Mouse (Mus musculus) CH12.LX (cell line): ENCODE results near the gene Ttc9c. TPM values are rescaled to one million over a fixed set of nuclear protein-coding genes. Genes with fewer than 3 reads are reported as not detected.

Experiments
- DNase-seq: peaks from one replicate; pipeline ENCODE4 v3.0.0-alpha.2; 2013; ENCODE audit errors: extremely low read depth
- H3K27ac ChIP-seq: 2 replicates; pipeline ENCODE4 v1.5.1; 2012; ENCODE audit warnings: low read depth, mild to moderate bottlenecking, control low read depth, moderate library complexity; ENCODE audit not compliant: insufficient read depth
- H3K27me3 ChIP-seq: replicated peaks from 2 replicates; pipeline ENCODE3; 2012; ENCODE audit warnings: inconsistent platforms
- H3K36me3 ChIP-seq, 2 experiments: replicated peaks in 1 of 2; 2 replicates each; pipeline versions ENCODE3 to v1.6.1; 2012; ENCODE audit warnings: inconsistent platforms in 1 of 2, low read length in 1 of 2, mild to moderate bottlenecking in 1 of 2, mixed read lengths in 1 of 2, moderate library complexity in 1 of 2; ENCODE audit not compliant: control insufficient read depth in 1 of 2, insufficient read depth in 1 of 2
- H3K4me1 ChIP-seq, 2 experiments: 2 replicates each; pipeline ENCODE4 v1.6.1; 2012; ENCODE audit warnings: inconsistent platforms in 1 of 2, moderate library complexity in 1 of 2; ENCODE audit not compliant: insufficient read depth in 2 of 2, control insufficient read depth in 1 of 2
- H3K4me2 ChIP-seq: 2 replicates; pipeline ENCODE4 v1.6.1; 2012; ENCODE audit warnings: low read depth, mild to moderate bottlenecking, control low read depth; ENCODE audit not compliant: poor library complexity, insufficient read depth, severe bottlenecking
- H3K4me3 ChIP-seq, 3 experiments: fragments of 150-350 bp in 1 of 3; sonication (generic) in 1 of 3; replicated peaks in 1 of 3; 2 replicates each; pipeline versions ENCODE3 to v1.5.1; 2011 to 2012; ENCODE audit warnings: low read depth in 2 of 3, low read length in 2 of 3, mild to moderate bottlenecking in 2 of 3, moderate library complexity in 2 of 3, control low read depth in 1 of 3, improper control_type of control experiment in 1 of 3, inconsistent platforms in 1 of 3, mixed read lengths in 1 of 3; ENCODE audit not compliant: poor library complexity in 1 of 3
- H3K79me2 ChIP-seq: replicated peaks from 2 replicates; pipeline ENCODE4 v1.6.1; 2012; ENCODE audit warnings: mild to moderate bottlenecking, moderate library complexity; ENCODE audit not compliant: control insufficient read depth, poor library complexity, insufficient read depth, severe bottlenecking; ENCODE audit errors: extremely low read depth
- H3K9ac ChIP-seq: 2 replicates; pipeline ENCODE4 v1.6.1; 2012; ENCODE audit warnings: low read depth, mild to moderate bottlenecking, control low read depth, moderate library complexity; ENCODE audit not compliant: insufficient read depth
- H3K9me3 ChIP-seq: replicated peaks from 2 replicates; pipeline ENCODE3; 2012; ENCODE audit warnings: low read length, inconsistent platforms, mixed read lengths
- BHLHE40 ChIP-seq: IDR thresholded peaks from 2 replicates; pipeline ENCODE4 v1.6.1; 2011; ENCODE audit warnings: mild to moderate bottlenecking, low read depth, low read length, improper control_type of control experiment
- CHD1 ChIP-seq: IDR thresholded peaks from 2 replicates; pipeline ENCODE4 v1.6.1; 2012; ENCODE audit warnings: low read depth, low read length, improper control_type of control experiment, inconsistent platforms
- CHD2 ChIP-seq: IDR thresholded peaks from 2 replicates; pipeline ENCODE4 v1.6.1; 2011; ENCODE audit warnings: low read length, improper control_type of control experiment
- CTCF ChIP-seq, 2 experiments: IDR thresholded peaks in 1 of 2; conservative IDR thresholded peaks in 1 of 2; 2 replicates each; pipeline ENCODE4 v1.5.1; 2011 to 2012; ENCODE audit warnings: low read depth in 2 of 2, low read length in 2 of 2, improper control_type of control experiment in 1 of 2, inconsistent platforms in 1 of 2, mild to moderate bottlenecking in 1 of 2, moderate library complexity in 1 of 2
- E2F4 ChIP-seq: IDR thresholded peaks from 2 replicates; pipeline ENCODE4 v1.6.1; 2011; ENCODE audit warnings: low read depth, low read length, improper control_type of control experiment; ENCODE audit not compliant: insufficient replicate concordance
- ELF1 ChIP-seq: IDR thresholded peaks from 2 replicates; pipeline ENCODE4 v1.6.1; 2014; ENCODE audit warnings: low read depth, mild to moderate bottlenecking, inconsistent platforms, low read length, improper control_type of control experiment
- EP300 ChIP-seq: IDR thresholded peaks from 2 replicates; pipeline ENCODE4 v1.6.1; 2011; ENCODE audit warnings: low read length, improper control_type of control experiment
- ETS1 ChIP-seq: conservative IDR thresholded peaks from 2 replicates; pipeline ENCODE4 v1.6.1; 2012; ENCODE audit warnings: low read depth, mild to moderate bottlenecking, inconsistent platforms, low read length, improper control_type of control experiment, moderate library complexity
- GABPA ChIP-seq: IDR thresholded peaks from 2 replicates; pipeline ENCODE4 v1.6.1; 2012; ENCODE audit warnings: low read depth, low read length, improper control_type of control experiment, inconsistent platforms; ENCODE audit not compliant: insufficient replicate concordance
- HCFC1 ChIP-seq: IDR thresholded peaks from 2 replicates; pipeline ENCODE4 v1.6.1; 2012; ENCODE audit warnings: low read depth, mild to moderate bottlenecking, inconsistent platforms, low read length, improper control_type of control experiment
- IRF4 ChIP-seq: IDR thresholded peaks from 2 replicates; pipeline ENCODE4 v1.6.1; 2014; ENCODE audit warnings: low read depth, mild to moderate bottlenecking, inconsistent platforms, low read length, improper control_type of control experiment
- JUN ChIP-seq: IDR thresholded peaks from 2 replicates; pipeline ENCODE4 v1.6.1; 2011; ENCODE audit warnings: low read depth, mild to moderate bottlenecking, low read length, improper control_type of control experiment, moderate library complexity; ENCODE audit not compliant: insufficient read depth
- JUND ChIP-seq: conservative IDR thresholded peaks from 2 replicates; pipeline ENCODE4 v1.6.1; 2011; ENCODE audit warnings: low read depth, low read length, improper control_type of control experiment
- KAT2A ChIP-seq: IDR thresholded peaks from 2 replicates; pipeline ENCODE4 v1.6.1; 2012; ENCODE audit warnings: low read length, improper control_type of control experiment, inconsistent platforms; ENCODE audit not compliant: insufficient replicate concordance
- MAFK ChIP-seq: IDR thresholded peaks from 2 replicates; pipeline ENCODE4 v1.6.1; 2011; ENCODE audit warnings: low read length, improper control_type of control experiment; ENCODE audit not compliant: insufficient replicate concordance
- MAX ChIP-seq: IDR thresholded peaks from 2 replicates; pipeline ENCODE4 v1.6.1; 2011; ENCODE audit warnings: low read length, improper control_type of control experiment
- MAZ ChIP-seq: IDR thresholded peaks from 2 replicates; pipeline ENCODE4 v1.6.1; 2012; ENCODE audit warnings: low read depth, mild to moderate bottlenecking, inconsistent platforms, low read length, improper control_type of control experiment, moderate library complexity
- MEF2A ChIP-seq: IDR thresholded peaks from 2 replicates; pipeline ENCODE4 v1.6.1; 2014; ENCODE audit warnings: low read depth, mild to moderate bottlenecking, inconsistent platforms, low read length, improper control_type of control experiment, borderline replicate concordance
- MXI1 ChIP-seq: IDR thresholded peaks from 2 replicates; pipeline ENCODE4 v1.6.1; 2011; ENCODE audit warnings: mild to moderate bottlenecking, low read depth, low read length, improper control_type of control experiment
- MYC ChIP-seq: IDR thresholded peaks from 2 replicates; pipeline ENCODE4 v1.6.1; 2011; ENCODE audit warnings: low read depth, mild to moderate bottlenecking, improper control_type of control experiment, low read length
- NELFE ChIP-seq: IDR thresholded peaks from 2 replicates; pipeline ENCODE4 v1.6.1; 2011; ENCODE audit warnings: low read depth, low read length, improper control_type of control experiment
- NRF1 ChIP-seq: IDR thresholded peaks from 2 replicates; pipeline ENCODE4 v1.6.1; 2014; ENCODE audit warnings: low read depth, mild to moderate bottlenecking, inconsistent platforms, low read length, improper control_type of control experiment, moderate library complexity
- PAX5 ChIP-seq: IDR thresholded peaks from 2 replicates; pipeline ENCODE4 v1.6.1; 2012; ENCODE audit warnings: low read length, inconsistent platforms, mixed read lengths
- POLR2A ChIP-seq: IDR thresholded peaks from 2 replicates; pipeline ENCODE4 v1.6.1; 2011; ENCODE audit warnings: low read depth, mild to moderate bottlenecking, improper control_type of control experiment, low read length
- POLR2AphosphoS2 ChIP-seq: IDR thresholded peaks from 2 replicates; pipeline ENCODE4 v1.6.1; 2011; ENCODE audit warnings: low read depth, low read length, improper control_type of control experiment
- RAD21 ChIP-seq: IDR thresholded peaks from 2 replicates; pipeline ENCODE4 v1.6.1; 2011; ENCODE audit warnings: low read depth, mild to moderate bottlenecking, low read length, improper control_type of control experiment, moderate library complexity
- RCOR1 ChIP-seq: conservative IDR thresholded peaks from 2 replicates; pipeline ENCODE4 v1.6.1; 2012; ENCODE audit warnings: low read depth, mild to moderate bottlenecking, inconsistent platforms, low read length, improper control_type of control experiment
- SIN3A ChIP-seq: IDR thresholded peaks from 2 replicates; pipeline ENCODE4 v1.6.1; 2012; ENCODE audit warnings: low read length, improper control_type of control experiment, inconsistent platforms
- SMC3 ChIP-seq: IDR thresholded peaks from 2 replicates; pipeline ENCODE4 v1.6.1; 2011; ENCODE audit warnings: low read depth, low read length, improper control_type of control experiment
- TBP ChIP-seq: conservative IDR thresholded peaks from 2 replicates; pipeline ENCODE4 v1.6.1; 2011; ENCODE audit warnings: low read depth, low read length, improper control_type of control experiment
- TCF12 ChIP-seq: IDR thresholded peaks from 2 replicates; pipeline ENCODE4 v1.6.1; 2014; ENCODE audit warnings: low read depth, mild to moderate bottlenecking, inconsistent platforms, low read length, improper control_type of control experiment
- UBTF ChIP-seq: IDR thresholded peaks from 2 replicates; pipeline ENCODE4 v1.6.1; 2012; ENCODE audit warnings: low read depth, mild to moderate bottlenecking, inconsistent platforms, low read length, improper control_type of control experiment, moderate library complexity
- USF1 ChIP-seq: IDR thresholded peaks from 2 replicates; pipeline ENCODE4 v1.6.1; 2014; ENCODE audit warnings: low read depth, mild to moderate bottlenecking, inconsistent platforms, low read length, improper control_type of control experiment
- USF2 ChIP-seq: conservative IDR thresholded peaks from 2 replicates; pipeline ENCODE4 v1.6.1; 2011; ENCODE audit warnings: low read depth, low read length, improper control_type of control experiment
- ZC3H11A ChIP-seq: IDR thresholded peaks from 2 replicates; pipeline ENCODE4 v1.6.1; 2012; ENCODE audit warnings: low read depth, mild to moderate bottlenecking, inconsistent platforms, low read length, improper control_type of control experiment
- ZKSCAN1 ChIP-seq: IDR thresholded peaks from 2 replicates; pipeline ENCODE4 v1.6.1; 2012; ENCODE audit warnings: low read depth, inconsistent platforms, low read length, improper control_type of control experiment, borderline replicate concordance
- ZMIZ1 ChIP-seq: IDR thresholded peaks from 2 replicates; pipeline ENCODE4 v1.6.1; 2012; ENCODE audit warnings: low read depth, mild to moderate bottlenecking, inconsistent platforms, low read length, improper control_type of control experiment
- ZNF384 ChIP-seq: IDR thresholded peaks from 2 replicates; pipeline ENCODE4 v1.6.1; 2012; ENCODE audit warnings: low read depth, low read length, improper control_type of control experiment, inconsistent platforms
- dilution Hi-C: fragments of 300-500 bp; cut with MboI; formaldehyde crosslinking; loops from 2 replicates; pipeline ENCODE4 v1.14.3; 2020; ENCODE audit warnings: low sequenced_read_pairs; ENCODE audit not compliant: extremely low pct_unique_long_range_greater_than_20kb, extremely low pct_ligation_motif_present
- in situ Hi-C: fragments of 300-500 bp; cut with MboI; formaldehyde crosslinking; loops from 3 replicates; pipeline ENCODE4 v1.14.3; 2019; ENCODE audit warnings: low sequenced_read_pairs, low pct_ligation_motif_present, low pct_unique_long_range_greater_than_20kb, mixed read lengths
- polyA plus RNA-seq: library from polyadenylated mRNA; unstranded; fragments of >175 nt; gene quantifications from 2 replicates; pipeline ENCODE4 v1.2.1, GENCODE M21; 2012; ENCODE audit warnings: low read depth; ENCODE audit not compliant: insufficient read length
- total RNA-seq, 2 experiments: library from RNA; depleted of rRNA; stranded (reverse); fragments of 300-350 nt in 1 of 2; fragments of >200 nt in 1 of 2; gene quantifications; 2 replicates each; pipeline ENCODE4 v1.2.3; 2012 to 2014

Ttc9c gene
- 37.6 and 42.0 TPM in 2 replicates for total RNA-seq (2012; rRNA removed)
- total RNA-seq (2014; rRNA removed) = 56.5 and 57.2 TPM in 2 replicates
- polyA plus RNA-seq = 42.2 and 44.7 TPM in 2 replicates

DNA sequence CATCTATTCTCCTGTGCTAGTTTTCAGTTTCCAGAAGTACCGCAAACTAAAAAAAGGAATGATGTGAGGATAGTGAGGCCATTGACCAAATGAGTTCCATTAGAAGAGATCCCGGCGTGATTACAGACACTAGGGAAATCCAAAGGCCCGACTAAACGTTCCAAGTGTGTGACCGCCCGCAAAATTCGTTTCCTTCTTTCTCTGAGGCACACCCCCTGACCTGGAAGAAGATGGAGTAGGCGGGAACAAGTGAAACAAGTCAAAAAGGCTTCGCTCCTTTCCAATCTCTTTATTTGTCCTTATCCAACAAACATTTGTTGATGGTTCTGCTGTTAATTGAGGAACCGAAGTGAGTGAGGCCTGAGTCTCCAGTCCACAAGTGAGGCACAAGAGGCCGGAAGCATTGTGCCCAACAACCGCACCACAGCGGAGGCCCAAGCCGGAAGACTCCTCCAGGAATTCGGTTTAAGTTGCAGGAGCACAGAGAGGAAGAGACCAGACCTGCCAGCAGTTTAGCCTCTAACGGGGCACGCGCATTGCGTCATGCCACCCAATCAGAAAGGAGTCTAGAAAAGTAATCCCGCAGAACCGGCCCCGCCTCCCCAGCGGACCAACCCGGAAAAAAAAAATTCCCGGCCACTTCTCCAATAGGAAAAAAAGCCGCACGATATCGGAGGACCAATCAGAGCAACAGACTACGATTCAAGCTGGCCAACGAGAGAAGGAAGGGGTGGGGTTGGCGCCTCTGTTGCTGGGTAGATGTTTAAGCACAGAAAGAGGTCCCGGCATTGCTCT is at the start of gene Ttc9c:
Gene Ttc9c (minus strand): TSS at position 533 of the 795 bp plus-strand sequence.
- peaks cover 31 to 46% of the 10 kb centered on the region in 2 experiments for H3K36me3 ChIP-seq
- peaks cover 69% of the 10 kb centered on the region for H3K79me2 ChIP-seq
- in situ Hi-C loops = no loop called here
- peak within 1 kb of the TSS; percentile 95 for H3K9ac ChIP-seq
- H3K4me3 ChIP-seq = peak within 1 kb of the TSS; percentile 96 to 98 (median 96)
- H3K9me3 ChIP-seq = no peaks in the 10 kb centered on the region
- DNase-seq = peak; percentile 99
- no peak for TF ChIP-seq MAZ
- TF ChIP-seq TCF12 = peak; percentile 89
- peak; percentile 61 for TF ChIP-seq BHLHE40
- peak; percentile 49 for TF ChIP-seq NRF1
- no peak for TF ChIP-seq JUN
- peak; percentile 95 for TF ChIP-seq SIN3A
- TF ChIP-seq MAFK = no peak
- no peak for TF ChIP-seq EP300
- TF ChIP-seq MEF2A = peak; percentile 14; the same call in 1 of the 2 replicates
- TF ChIP-seq CTCF (conservative IDR thresholded peaks at IDR 0.05 in 1 of 2, IDR thresholded peaks at IDR 0.05 in 1 of 2; ENCODE audit: low read depth in 2 of 2, low read length in 2 of 2) = no peak
- peak; percentile 92 for TF ChIP-seq ZNF384
- TF ChIP-seq E2F4 = peak; percentile 33; the same call in 1 of the 2 replicates
- TF ChIP-seq MAX = peak; percentile 43
- TF ChIP-seq MYC = no peak
- peak; percentile 80 for TF ChIP-seq TBP
- no peak; the same call in 1 of the 2 replicates for TF ChIP-seq IRF4
- TF ChIP-seq ZMIZ1 = peak; percentile 92
- peak; percentile 85 for TF ChIP-seq CHD2
- 0 out of 2 replicates have a peak, but pooled peaks have one; percentile 65 for TF ChIP-seq KAT2A
- TF ChIP-seq GABPA = no peak
- no peak for TF ChIP-seq RCOR1
- no peak for TF ChIP-seq POLR2AphosphoS2
- no peak for TF ChIP-seq ZKSCAN1
- peak; percentile 91 for TF ChIP-seq NELFE
- no peak for TF ChIP-seq USF1
- no peak for TF ChIP-seq PAX5
- peak; percentile 75; the same call in 1 of the 2 replicates for TF ChIP-seq ELF1
- TF ChIP-seq POLR2A = peak; percentile 90
- no peak for TF ChIP-seq JUND
- peak; percentile 60; the same call in 1 of the 2 replicates for TF ChIP-seq CHD1
- peak; percentile 8; the same call in 1 of the 2 replicates for TF ChIP-seq SMC3
- peak; percentile 72 for TF ChIP-seq HCFC1
- TF ChIP-seq USF2 = no peak
- no peak for TF ChIP-seq ZC3H11A
- no peak for TF ChIP-seq RAD21
- TF ChIP-seq UBTF = no peak
- TF ChIP-seq MXI1 = no peak; the same call in 1 of the 2 replicates
- peak; percentile 42 for TF ChIP-seq ETS1
- dilution Hi-C loops = no loop called here
- H3K27me3 ChIP-seq = no peaks in the 10 kb centered on the region
- peaks cover 10 to 40% of the 10 kb centered on the region in 2 experiments for H3K4me1 ChIP-seq
- H3K4me2 ChIP-seq = peak within 1 kb of the TSS; percentile 93
- peak within 1 kb of the TSS; percentile 98 for H3K27ac ChIP-seq
